8 mouse cellular contexts compared by ENCODE assay signal in the genomic region with DNA sequence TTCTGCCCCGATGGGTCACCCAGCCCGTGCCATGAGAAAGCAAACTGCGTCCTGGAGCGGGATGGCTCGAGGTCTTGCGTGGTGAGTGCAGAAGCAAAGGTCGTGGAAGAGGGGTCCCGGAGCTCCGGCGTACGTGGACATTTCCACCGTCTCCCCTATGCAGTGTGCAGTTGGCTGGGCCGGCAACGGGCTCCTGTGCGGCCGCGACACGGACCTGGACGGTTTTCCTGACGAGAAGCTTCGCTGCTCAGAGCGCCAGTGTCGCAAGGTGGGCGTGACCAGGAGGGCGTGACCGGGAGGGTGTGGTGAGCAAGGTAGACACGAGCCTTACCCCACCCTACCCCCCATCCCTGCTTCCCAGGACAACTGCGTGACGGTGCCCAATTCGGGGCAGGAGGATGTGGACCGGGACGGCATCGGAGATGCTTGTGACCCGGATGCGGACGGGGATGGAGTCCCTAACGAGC. TPM values are rescaled to one million over a fixed set of nuclear protein-coding genes. Genes with fewer than 3 reads are reported as not detected.
DNase-seq lines count a peak whose midpoint lies in the region; ATAC-seq and TF ChIP-seq lines count a peak whose summit lies in the region.

No protein-coding gene starts in this region.

- WGBS in kidney, embryonic 14.5 days = 8% methylated on average over 37 of the region's 37 CpGs
- 6% methylated on average over 37 of the region's 37 CpGs for WGBS in embryonic facial prominence, embryonic 13.5 days
- 11% methylated on average over 37 of the region's 37 CpGs for WGBS in limb, embryonic 10.5 days
- 11% methylated on average over 37 of the region's 37 CpGs for WGBS in midbrain, postnatal 0 days

- peaks cover 75% of the 10 kb centered on the region for H3K27me3 ChIP-seq in kidney, embryonic 14.5 days (ENCODE audit: control insufficient read depth, insufficient read depth, low read length)
- peaks cover 86% of the 10 kb centered on the region for H3K27me3 ChIP-seq in embryonic facial prominence, embryonic 13.5 days
- H3K27me3 ChIP-seq in limb, embryonic 10.5 days (ENCODE audit: low read depth, poor library complexity, severe bottlenecking) = peaks cover 83% of the 10 kb centered on the region
- peaks cover 57% of the 10 kb centered on the region for H3K27me3 ChIP-seq in midbrain, postnatal 0 days (ENCODE audit: insufficient read depth, low read length)

- H3K36me3 ChIP-seq in kidney, embryonic 14.5 days (ENCODE audit: control insufficient read depth, insufficient read depth, low read length) = no peaks in the 10 kb centered on the region
- no peaks in the 10 kb centered on the region for H3K36me3 ChIP-seq in embryonic facial prominence, embryonic 13.5 days
- H3K36me3 ChIP-seq in limb, embryonic 10.5 days = no peaks in the 10 kb centered on the region
- no peaks in the 10 kb centered on the region for H3K36me3 ChIP-seq in midbrain, postnatal 0 days (ENCODE audit: insufficient read depth, low read length)

- no peak overlapping the region for H3K9ac ChIP-seq in kidney, embryonic 14.5 days (ENCODE audit: low read depth, low read length)
- peak overlapping the region; percentile 16; the same call in 1 of the 2 replicates for H3K9ac ChIP-seq in embryonic facial prominence, embryonic 13.5 days
- no peak overlapping the region for H3K9ac ChIP-seq in midbrain, postnatal 0 days (replicated peaks; ENCODE audit: low read length, poor library complexity, severe bottlenecking)

- H3K4me2 ChIP-seq in kidney, embryonic 14.5 days (replicated peaks; ENCODE audit: low read depth, low read length) = peak overlapping the region; percentile 17; the same call in 1 of the 2 replicates
- peak overlapping the region; percentile 47 for H3K4me2 ChIP-seq in embryonic facial prominence, embryonic 13.5 days
- H3K4me2 ChIP-seq in midbrain, postnatal 0 days (ENCODE audit: low read depth, low read length, poor library complexity, severe bottlenecking) = 0 out of 2 replicates have a peak overlapping the region, but pooled peaks have one; percentile 18

- H3K4me1 ChIP-seq in kidney, embryonic 14.5 days (ENCODE audit: control insufficient read depth, insufficient read depth, low read length) = peaks cover 18% of the 10 kb centered on the region
- H3K4me1 ChIP-seq in embryonic facial prominence, embryonic 13.5 days = peaks cover 42% of the 10 kb centered on the region
- H3K4me1 ChIP-seq in limb, embryonic 10.5 days = peaks cover 51% of the 10 kb centered on the region
- H3K4me1 ChIP-seq in midbrain, postnatal 0 days (ENCODE audit: insufficient read depth, low read length) = no peaks in the 10 kb centered on the region

- no peak for TF ChIP-seq CTCF in midbrain, postnatal 0 days (IDR thresholded peaks at IDR 0.05)

- ATAC-seq in kidney, embryonic 14.5 days (ENCODE audit: low FRiP score, low TSS enrichment) = no peak
- no peak for ATAC-seq in embryonic facial prominence, embryonic 13.5 days (ENCODE audit: insufficient number of reproducible peaks, insufficient read depth, low FRiP score, low TSS enrichment, low read depth)
- ATAC-seq in midbrain, postnatal 0 days (ENCODE audit: low FRiP score) = no peak
- no peak for ATAC-seq in frontal cortex, adult (ENCODE audit: low TSS enrichment)

- no peak overlapping the region for H3K27ac ChIP-seq in kidney, embryonic 14.5 days (ENCODE audit: low read depth, low read length)
- H3K27ac ChIP-seq in embryonic facial prominence, embryonic 13.5 days = no peak overlapping the region
- H3K27ac ChIP-seq in limb, embryonic 10.5 days = no peak overlapping the region
- H3K27ac ChIP-seq in midbrain, postnatal 0 days (ENCODE audit: low read depth, low read length) = no peak overlapping the region

- H3K9me3 ChIP-seq in kidney, embryonic 14.5 days (ENCODE audit: control insufficient read depth, low read length) = no peaks in the 10 kb centered on the region
- H3K9me3 ChIP-seq in embryonic facial prominence, embryonic 13.5 days = no peaks in the 10 kb centered on the region
- no peaks in the 10 kb centered on the region for H3K9me3 ChIP-seq in limb, embryonic 10.5 days (replicated peaks)
- no peaks in the 10 kb centered on the region for H3K9me3 ChIP-seq in midbrain, postnatal 0 days (ENCODE audit: low read length)

- peak overlapping the region; percentile 40 for H3K4me3 ChIP-seq in kidney, embryonic 14.5 days (ENCODE audit: low read length)
- H3K4me3 ChIP-seq in embryonic facial prominence, embryonic 13.5 days = peak overlapping the region; percentile 21
- peak overlapping the region; percentile 33 for H3K4me3 ChIP-seq in limb, embryonic 10.5 days
- no peak overlapping the region for H3K4me3 ChIP-seq in midbrain, postnatal 0 days (ENCODE audit: low read depth, low read length)

- no peak for DNase-seq in kidney, postnatal 14 days
- peak; percentile 52 for DNase-seq in limb, embryonic 10.5 days (ENCODE audit: low spot score)
- DNase-seq in midbrain, postnatal 0 days (ENCODE audit: low spot score) = no peak
- DNase-seq in gastrocnemius, postnatal 4 days (ENCODE audit: low spot score in 2 of 2) = no peak
- no peak for DNase-seq in embryo, embryonic 11 days

RNA-seq across cellular contexts. Expression of gene Comp, which starts 3.0 kb away (rescaled TPM):
- polyA plus RNA-seq in kidney, embryonic 14.5 days (2014; fragmentation: Nextera tagmentation; extraction: Ambion mirVana) = 0.14 and 0.26 TPM in 2 replicates
- 0.59 and 0.81 TPM in 2 replicates for polyA plus RNA-seq in embryonic facial prominence, embryonic 13.5 days (2015; fragmentation: Nextera tagmentation; extraction: Ambion mirVana)
- polyA plus RNA-seq in limb, embryonic 10.5 days (2016; fragmentation: Nextera tagmentation; extraction: Ambion mirVana) = 0.08 and 0.35 TPM in 2 replicates
- total RNA-seq in midbrain, postnatal 0 days (2014; rRNA removed) = 0.19 and 0.49 TPM in 2 replicates
- polyA plus RNA-seq in midbrain, postnatal 0 days (2015; fragmentation: Nextera tagmentation; extraction: Ambion mirVana) = 0.38 and 0.77 TPM in 2 replicates
- total RNA-seq in gastrocnemius, postnatal 4 days (2021) = 1 to 10 TPM; 4.6 to 9.3 TPM

RNA-seq across cellular contexts. Expression of gene Upf1, which starts 23.2 kb away (rescaled TPM):
- 21.8 and 24.2 TPM in 2 replicates for polyA plus RNA-seq in kidney, embryonic 14.5 days (2014; fragmentation: Nextera tagmentation; extraction: Ambion mirVana)
- polyA plus RNA-seq in embryonic facial prominence, embryonic 13.5 days (2015; fragmentation: Nextera tagmentation; extraction: Ambion mirVana) = 20.3 and 22.1 TPM in 2 replicates
- polyA plus RNA-seq in limb, embryonic 10.5 days (2016; fragmentation: Nextera tagmentation; extraction: Ambion mirVana) = 25.6 and 26.7 TPM in 2 replicates
- total RNA-seq in midbrain, postnatal 0 days (2014; rRNA removed) = 39.6 and 45.4 TPM in 2 replicates
- polyA plus RNA-seq in midbrain, postnatal 0 days (2015; fragmentation: Nextera tagmentation; extraction: Ambion mirVana) = 9.1 and 9.7 TPM in 2 replicates
- 10 to 100 TPM; 45.0 to 47.9 TPM for total RNA-seq in gastrocnemius, postnatal 4 days (2021)

RNA-seq across cellular contexts. Expression of gene Gdf1, which starts 46.7 kb away (rescaled TPM):
- polyA plus RNA-seq in kidney, embryonic 14.5 days (2014; fragmentation: Nextera tagmentation; extraction: Ambion mirVana) = 7.6 and 7.9 TPM in 2 replicates
- 2.2 and 4.2 TPM in 2 replicates for polyA plus RNA-seq in embryonic facial prominence, embryonic 13.5 days (2015; fragmentation: Nextera tagmentation; extraction: Ambion mirVana)
- polyA plus RNA-seq in limb, embryonic 10.5 days (2016; fragmentation: Nextera tagmentation; extraction: Ambion mirVana) = 7.9 and 13.8 TPM in 2 replicates
- total RNA-seq in midbrain, postnatal 0 days (2014; rRNA removed) = not detected in 2 replicates
- 4.8 and 5.3 TPM in 2 replicates for polyA plus RNA-seq in midbrain, postnatal 0 days (2015; fragmentation: Nextera tagmentation; extraction: Ambion mirVana)
- total RNA-seq in gastrocnemius, postnatal 4 days (2021) = 1 to 10 TPM; 3.5 to 4.0 TPM
